Mouse (Mus musculus) MN1 (cell line): ENCODE measurements around the gene Prmt6.

Source experiments
- DNase-seq: peaks from one replicate; pipeline ENCODE4 v3.0.0-alpha.2; 2016; ENCODE audit warnings: low spot score

The Prmt6 gene

DNA sequence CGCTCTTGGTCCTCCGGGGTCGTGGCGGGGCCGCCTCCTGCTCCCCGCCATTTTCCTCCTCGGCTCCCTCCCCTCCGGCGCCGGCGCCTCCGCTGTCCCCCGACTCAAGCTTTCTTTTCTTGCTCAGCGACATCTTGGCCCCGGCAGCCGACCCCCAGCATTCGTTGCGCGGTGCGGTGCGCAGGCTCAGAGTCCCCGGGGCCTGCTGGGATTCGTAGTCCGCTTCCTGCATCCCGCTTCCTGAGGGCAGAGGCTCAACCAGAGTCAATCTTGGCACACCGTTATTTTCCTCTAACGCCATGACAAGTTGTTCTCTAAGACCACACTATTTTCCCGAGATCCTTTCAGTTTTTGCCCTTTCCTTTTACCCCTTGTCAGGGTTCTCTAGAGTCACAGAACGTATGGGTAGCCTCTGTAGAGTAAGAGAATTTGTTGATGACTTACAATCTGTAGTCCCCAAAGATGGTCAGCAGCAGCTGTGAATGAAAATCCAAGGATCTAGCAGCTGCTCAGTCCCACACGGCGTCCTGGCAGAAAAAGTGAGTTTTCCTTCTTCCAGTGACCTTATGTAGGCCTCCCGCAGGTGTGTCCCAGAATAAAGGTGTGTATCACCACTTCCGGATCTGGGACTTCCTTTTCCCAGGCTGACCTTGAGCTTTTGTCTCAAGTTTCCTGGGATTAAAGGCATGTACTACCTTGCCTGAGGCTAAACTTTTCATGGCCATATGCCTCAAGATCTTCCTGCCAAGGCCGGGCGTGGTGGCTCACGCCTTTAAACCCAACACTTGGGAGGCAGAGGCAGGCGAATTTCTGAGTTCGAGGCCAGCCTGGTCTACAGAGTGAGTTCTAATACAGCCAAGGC is at the start of gene Prmt6:
TSS of gene Prmt6 (minus strand) at position 160 of the 862 bp plus-strand sequence.
- peak; percentile 82 for DNase-seq

DNA sequence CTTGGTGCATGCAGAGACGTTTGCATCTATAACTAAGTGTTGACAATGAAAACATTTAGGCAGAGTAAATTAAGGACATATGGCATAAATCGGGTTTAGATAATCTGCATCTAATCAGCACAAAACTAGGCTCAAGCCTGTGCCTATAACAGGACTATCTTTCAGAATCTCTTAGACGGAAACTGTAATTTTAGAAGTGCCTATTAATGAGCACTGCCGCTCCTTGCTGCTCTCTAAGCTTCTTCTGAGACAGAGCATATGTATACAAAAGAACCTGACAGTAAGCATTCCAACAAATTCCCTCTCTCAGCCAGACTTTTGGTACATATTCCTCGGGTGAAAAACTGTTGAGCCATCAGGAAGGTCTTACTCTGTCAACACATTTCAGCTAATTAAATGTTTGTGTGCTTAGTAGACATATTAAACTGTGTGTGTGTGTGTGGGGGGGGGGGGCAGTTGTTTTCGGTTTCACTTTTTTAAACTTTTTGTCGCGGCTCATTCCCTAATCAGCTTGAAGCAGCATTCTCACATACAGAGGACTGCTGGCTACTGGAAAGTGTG is 39.8 kb upstream of the Prmt6 start:
- no peak for DNase-seq

DNA sequence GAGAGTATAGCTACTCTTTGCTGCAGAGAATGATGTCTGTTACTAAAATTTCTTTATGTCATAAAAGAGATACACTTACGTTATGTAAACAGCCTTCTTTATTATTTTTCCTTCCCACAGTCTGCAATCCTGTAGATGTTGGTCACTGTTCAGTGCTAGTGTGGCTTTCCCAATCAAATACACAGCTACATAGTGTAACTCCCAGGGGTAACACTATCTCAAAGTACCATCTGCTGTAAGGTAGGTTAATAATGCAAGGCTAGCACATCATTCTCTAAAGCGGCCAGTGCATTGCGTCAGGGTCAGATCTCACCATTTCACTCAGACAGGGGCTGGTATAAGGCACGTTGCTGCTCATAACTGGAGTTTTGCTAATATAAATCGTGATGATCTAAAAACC is 31.9 kb upstream of the Prmt6 start:
- DNase-seq: no peak

DNA sequence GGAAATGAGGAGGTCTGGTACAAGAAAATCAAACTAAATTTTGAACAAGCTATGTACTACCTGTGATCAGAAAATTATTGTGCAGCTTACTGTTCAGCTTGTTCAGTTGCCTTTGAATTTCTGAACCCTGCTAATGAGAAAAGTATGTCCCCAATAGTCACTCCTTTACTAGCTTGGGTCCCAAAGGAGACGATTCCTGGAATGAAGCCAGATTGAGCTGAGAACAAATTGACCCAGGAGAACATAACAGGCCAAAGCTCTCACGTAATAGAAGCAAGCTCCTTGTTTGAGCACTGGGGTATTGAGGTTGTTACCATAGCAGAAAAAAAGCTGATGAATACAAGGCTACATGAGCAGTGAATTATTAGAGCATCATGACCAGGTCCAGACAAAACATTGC is 17.0 kb upstream of the Prmt6 start:
- DNase-seq: no peak

DNA sequence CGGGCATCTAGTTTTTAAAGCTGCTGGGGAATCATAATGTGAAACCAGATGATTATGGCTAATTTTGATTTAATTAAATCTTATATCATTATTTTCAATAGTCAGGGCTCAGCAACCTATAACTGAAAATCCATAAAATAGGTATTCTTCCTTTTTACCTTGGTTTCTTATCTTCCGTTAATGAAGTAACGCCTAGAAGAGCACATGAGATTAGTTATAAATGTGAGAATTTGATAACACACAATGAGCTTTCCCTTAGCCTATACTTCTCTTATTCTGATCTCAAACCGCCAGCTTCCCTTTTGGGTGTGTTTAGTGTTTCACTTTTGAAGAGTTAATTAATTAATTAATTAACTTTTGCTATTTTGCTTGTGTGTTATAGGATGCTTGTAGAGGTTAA is 2.3 kb upstream of the Prmt6 start:
- no peak for DNase-seq

DNA sequence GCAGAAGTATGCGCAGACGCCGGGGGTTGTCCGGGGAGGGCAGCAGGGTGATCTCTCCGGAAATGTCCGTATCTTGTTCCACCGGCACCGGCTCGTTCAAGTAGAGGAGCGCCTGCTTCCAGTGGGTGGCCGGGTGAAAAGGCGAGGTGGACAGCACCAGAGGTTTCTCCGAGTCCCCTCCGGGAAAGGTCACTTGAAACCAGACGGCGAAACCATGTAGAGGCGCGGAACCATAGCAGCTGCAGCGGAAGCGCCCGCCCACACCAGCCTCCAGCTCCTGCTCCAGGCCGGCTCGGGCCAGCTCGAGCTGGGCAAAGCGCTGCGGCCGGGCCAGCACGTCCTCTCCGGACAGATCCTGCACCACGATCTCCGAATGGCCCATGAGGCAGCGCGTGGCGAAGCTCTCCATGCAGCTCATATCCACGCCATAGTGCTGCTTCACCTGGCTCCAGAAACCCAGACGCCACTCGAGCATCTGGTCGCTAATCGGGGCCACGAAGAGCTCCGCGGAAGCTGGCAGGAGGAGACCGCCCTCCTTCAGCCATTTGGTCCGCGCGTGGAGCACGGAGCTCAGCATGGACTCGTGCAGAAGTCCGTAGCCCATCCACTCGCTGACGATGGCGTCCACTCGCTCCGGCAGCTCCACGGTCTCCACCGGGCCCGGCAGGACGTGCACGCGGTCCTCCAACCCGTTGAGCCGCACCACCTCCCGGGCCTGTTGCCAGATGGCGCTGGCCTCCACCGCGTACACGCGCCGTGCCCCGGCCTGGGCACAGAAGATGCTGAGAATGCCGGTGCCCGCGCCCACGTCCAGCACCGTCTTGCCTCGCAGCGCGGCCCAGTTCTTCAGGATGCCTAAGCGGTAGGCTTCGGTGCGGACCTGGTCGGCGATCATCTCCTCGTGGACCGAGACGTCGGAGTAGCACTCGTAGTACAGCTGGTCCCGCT is 633 bp downstream of the Prmt6 start:
- DNase-seq: peak; percentile 61

DNA sequence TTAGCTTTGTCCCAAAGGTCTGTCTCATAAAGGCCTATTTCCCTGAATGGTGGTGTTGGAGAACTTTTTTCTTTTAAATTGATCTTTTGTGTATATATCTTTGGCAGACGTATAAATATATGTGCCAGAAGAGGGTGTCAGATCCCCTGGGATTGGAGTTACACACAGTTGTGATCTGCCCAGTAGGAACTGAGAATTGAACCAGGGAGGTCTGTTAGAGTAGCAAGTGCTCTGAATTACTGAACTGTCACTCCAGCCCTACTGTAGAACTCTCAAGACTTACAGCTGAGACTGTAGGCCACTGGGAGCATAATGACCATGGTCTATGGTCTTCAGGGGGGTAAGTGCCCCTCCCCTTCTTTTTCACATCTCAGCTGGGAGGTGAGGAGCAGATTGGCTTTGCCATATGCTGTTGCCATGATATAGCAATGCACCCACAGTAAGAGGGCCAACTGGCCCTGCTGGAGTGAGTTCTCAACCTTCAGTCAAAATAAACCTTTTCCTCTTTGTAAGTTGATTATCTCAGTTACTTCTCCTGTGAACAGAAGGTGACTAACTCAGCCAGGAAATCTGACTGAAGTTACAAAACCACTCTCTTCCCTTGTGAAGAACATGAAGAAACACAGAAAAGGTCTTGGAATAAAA is 13.9 kb downstream of the Prmt6 start:
- no peak for DNase-seq
